Mouse (Mus musculus) left cerebral cortex, adult 9 months (tissue): Measurements from ENCODE around the gene Ap3d1.

Experiments
- DNase-seq, 2 experiments: peaks; one replicate each; pipeline ENCODE4 v3.0.0; 2022; ENCODE audit warnings: low spot score in 2 of 2

The Ap3d1 gene

DNA sequence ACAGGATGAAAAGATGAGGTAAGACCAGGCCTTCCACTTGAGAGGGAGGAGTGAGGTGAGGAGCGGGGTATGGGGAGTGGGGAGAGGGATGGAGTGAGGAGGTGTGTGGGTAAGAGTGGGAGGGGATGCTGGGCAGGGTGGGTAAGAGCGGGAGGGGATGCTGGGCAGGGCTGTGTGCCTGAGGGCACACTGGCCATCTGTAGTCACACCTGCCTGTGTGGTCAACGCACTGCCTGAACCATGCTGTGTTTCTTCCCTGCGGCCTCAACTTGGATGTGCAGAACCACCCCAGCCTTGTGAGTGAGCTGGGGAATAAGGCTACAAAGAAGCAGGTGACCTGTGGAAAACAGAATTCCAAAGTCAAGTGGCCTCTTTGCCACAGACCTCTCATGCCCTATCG is 37.6 kb downstream of the Ap3d1 start:
- DNase-seq: no peak

- no peak for DNase-seq
These were observed 38.4 kb downstream of the Ap3d1 start for GRCm38 (mm10) chr10:80703643-80704042.

DNA sequence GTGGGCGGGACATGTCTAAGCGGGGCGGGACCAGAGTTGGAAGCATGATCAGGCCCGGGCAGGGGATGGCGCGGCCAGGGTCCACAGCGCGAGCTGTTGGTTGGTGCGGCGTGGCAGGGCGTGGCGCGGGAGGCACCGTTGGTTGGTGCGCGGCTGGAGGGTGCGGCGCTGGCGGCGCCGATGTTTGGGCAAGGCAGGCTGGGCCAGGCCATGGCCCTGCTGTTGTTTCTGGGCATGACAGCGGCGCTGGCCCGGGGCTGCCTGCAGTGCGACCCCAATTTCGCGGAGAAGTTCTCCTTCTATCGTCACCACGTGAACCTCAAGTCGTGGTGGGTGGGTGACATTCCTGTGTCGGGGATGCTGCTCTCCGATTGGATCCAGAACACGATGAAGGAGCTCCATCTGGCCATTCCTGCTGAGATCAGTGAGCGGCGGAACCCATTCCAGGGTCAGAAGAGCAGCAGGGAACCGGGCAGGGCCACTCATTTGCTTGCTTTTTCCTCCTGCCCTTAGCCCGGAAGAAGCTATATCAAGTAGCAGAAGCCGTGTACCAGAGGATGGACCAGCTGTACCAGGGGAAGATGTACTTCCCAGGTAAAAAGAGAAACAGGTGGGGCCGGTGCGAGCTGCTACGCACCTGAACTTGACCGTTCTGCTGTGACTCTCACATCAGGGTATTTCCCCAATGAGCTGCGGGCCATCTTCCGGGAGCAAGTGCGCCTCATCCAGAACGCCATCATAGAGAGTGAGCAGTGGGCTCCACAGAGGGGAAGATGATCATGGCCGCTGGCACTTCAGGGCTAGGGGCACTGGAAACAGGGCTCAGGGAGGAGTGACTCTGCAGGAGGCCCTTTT is 39.3 kb downstream of the Ap3d1 start:
- peak; percentile 93 to 97 for DNase-seq

GRCm38 (mm10) chr10:80701721-80702535 is 40.1 kb downstream of the Ap3d1 start, which contains the start of the genes Mob3a and Izumo4:
Gene Mob3a (minus strand): TSS chr10:80701977.
Gene Izumo4 (plus strand): TSS chr10:80702184.
- peak; percentile 99 for DNase-seq

DNA sequence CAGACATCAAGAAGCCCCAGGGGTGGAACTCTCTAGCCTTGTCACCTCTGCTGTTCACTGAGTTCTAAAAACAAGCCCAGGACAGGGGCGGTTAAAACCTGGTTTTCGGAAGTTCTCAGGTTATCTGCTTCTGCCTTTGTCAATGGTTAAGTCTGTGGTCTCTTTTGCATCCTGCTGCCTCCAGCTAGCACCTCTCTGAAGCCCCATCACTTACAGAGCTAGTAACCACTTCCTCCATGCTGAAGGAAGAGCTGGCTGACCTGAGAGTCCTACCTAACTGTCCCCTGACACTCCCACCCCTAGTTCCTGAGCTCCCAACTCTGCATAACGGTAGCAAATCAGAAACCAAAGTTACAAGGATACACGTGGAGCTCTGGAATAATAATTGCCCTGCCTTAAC is 41.3 kb downstream of the Ap3d1 start:
- DNase-seq: no peak

DNA sequence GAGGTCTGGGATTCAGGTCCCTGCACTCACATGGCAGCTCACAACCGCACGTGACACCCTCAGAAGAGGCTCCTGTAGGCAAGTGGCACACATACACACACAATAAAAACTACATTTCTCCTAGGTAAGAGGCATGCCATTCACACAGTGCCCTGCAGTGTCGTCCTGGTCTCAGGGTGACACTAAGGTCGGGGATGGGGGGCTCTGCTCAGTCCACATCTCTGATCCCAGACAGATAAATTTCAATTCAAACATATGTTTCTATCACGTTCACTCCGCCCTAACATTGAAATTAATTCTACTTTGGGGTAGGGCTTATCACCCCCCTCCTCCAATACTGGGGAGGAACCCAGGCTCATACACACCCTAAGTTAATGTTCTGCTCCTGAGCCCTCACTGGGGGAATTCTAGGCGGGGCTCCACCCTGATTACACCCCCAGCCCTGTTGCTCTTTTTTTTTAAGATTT is 42.0 kb downstream of the Ap3d1 start:
- DNase-seq: no peak

DNA sequence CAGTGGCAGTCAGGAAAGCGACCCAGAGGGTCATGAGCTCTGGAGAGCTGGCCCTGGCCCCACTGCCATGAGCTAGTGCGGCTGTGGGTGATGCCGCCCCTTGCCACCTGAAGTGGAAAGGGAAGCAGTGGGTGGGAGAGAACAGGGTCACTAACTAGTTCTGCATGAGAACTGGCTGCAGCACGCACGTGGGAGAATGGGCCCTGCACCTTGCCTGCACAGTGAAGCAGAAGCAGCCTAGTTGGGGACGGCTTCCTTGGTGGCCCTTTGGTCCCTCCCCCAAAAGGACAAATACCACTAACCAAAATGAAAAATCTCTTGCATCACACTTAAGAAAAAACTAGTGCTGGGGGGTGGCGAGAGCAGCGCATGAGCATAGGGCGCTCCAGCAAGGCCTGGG is 43.5 kb downstream of the Ap3d1 start:
- DNase-seq: no peak

- no peak for DNase-seq
These were observed 44.3 kb downstream of the Ap3d1 start for GRCm38 (mm10) chr10:80697812-80698211.

DNA sequence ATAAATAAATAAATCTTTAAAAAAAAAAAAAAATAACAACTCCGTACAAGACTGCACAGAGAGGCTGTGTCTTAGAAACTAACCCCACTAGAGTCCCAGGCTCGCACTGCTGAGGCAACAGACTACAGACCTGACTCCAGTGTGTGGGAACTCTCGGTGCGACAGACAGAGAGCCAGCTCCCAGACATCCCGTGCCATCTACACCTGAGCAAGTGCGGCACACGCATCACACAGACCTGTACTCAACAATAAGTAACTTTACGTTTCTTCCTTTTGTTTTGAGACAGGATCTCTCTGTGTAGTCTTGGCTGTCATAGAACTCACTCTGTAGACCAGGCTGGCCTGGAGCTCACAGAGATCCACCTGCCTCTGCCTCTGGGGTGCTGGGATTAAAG is 44.7 kb downstream of the Ap3d1 start:
- DNase-seq: no peak

GRCm38 (mm10) chr10:80696502-80697392 is 45.3 kb downstream of the Ap3d1 start:
- DNase-seq: no peak

DNA sequence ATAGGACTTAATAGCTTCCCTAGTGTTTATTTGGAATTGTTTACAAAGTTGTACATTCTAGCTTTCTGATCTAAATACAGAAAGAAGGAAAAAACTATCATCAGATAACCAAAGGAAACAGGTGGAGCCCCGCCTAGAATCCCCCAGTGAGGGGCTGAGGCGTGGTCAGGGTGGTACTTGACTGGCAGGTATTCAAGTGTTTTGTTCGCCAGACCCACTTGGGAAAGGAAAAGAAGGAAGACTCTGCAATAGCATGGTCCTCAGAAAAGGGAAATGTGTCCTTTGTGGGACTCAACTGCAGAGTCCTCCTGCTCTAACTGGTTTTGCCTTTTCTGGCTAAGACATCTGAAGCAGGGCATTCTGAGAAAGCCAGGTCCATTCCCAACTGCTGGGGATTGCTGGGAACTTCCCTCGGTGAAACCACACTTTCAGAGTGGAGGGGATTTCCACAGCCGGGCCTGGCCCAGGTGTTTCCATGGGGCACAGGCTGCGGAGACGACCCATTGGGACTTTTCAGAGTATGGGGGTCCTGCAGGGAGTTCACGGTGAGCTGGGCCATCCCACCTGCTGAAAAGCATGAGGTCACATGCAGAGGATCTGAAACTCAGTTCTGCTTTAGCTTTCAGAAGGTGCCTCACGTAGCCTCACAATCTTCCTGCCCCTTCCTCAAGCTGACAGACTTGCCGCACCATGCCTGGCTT is 46.1 kb downstream of the Ap3d1 start:
- no peak for DNase-seq

- DNase-seq: peak in 1 of 2 experiments; percentile 37
These were observed 46.9 kb downstream of the Ap3d1 start for GRCm38 (mm10) chr10:80695186-80695585.

DNA sequence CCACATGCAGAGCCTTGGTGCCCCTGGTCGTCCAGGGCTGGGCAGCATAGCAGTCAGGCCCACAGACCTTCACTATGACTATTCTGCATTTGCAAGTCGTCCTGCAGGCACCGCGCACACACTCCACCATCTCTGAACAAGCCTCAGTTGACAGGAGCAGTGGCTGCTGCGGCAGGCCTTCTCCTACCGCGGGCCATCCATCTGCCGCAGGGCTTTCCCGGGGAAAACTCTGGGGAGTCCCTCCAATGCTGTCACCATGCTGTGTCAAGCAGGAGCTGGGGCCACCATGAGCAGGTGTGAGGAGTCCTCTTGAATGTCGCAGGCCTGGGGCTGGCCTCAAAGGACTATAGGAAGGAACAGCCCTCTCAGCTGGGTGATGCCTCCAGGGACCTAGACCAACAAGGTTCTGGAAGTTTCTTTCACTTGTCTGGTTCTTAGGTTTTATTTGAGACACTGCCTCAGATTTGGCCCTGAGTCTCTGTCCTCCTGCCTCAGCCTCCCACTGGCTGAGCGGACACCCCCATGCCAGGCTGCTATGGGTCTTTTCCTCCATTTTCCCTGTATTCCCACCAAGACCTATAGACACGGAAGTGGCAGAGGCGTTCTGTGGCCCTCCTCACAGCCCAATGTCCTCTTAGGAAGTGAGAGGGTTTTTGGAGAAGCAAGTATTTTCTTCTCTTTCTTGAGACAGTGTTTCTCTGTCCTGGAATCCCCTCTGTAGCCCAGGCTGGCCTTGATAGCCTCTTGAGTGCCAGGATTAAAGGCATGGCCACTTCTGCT is 47.7 kb downstream of the Ap3d1 start:
- no peak for DNase-seq

DNA sequence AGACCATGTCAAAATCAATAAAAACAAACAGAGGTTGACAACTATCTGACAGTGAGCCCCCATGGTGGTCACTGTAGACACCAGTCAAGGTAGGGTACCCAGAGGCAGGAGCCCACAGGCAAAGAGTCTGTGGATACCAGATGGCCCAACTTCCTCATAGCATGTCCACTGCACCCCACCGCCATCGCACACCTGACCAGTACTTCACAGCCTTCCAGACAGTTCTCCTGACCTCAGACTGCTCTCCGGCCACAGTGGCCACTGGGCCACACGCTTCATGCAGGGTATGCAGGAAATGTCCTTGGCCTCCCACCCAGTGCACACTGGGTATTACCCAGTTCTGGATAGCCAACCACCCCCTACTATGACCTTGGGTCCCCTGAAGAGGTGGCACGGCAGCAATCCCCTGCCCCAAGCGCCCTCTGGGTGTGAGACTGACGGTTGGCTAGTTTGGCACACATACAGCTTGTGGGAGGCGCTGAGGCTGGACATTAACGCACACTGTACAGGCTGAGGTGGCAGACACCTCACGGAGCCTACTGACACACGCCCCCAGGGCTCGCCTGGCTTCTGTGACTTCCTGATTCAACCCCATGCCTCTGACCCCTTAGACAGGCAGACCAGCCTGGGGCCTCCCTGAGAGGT is 48.5 kb downstream of the Ap3d1 start:
- no peak for DNase-seq

- DNase-seq: no peak
These were observed 49.6 kb downstream of the Ap3d1 start for GRCm38 (mm10) chr10:80692249-80693165.

DNA sequence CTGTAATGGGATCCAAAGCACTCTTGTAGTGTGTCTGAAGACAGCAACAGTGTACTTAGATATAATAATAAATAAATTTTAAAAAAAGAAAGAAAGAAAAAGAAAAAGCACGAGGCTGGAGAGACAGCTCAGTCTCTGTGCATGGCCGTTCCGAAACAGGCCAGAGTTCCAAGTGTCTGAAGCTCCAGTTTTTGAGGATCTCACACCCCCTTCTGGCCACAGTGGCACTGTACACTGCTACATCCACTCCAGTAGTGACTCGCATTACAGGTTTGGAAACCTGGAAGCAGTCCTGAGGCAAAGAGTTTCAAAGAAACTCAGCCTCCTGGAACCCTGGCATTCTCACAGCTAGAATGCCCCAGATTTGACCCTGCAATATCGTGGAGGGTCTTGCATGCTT is 54.2 kb downstream of the Ap3d1 start:
- DNase-seq: peak in 1 of 2 experiments; percentile 59

GRCm38 (mm10) chr10:80686617-80687016 is 55.4 kb downstream of the Ap3d1 start:
- no peak for DNase-seq

DNA sequence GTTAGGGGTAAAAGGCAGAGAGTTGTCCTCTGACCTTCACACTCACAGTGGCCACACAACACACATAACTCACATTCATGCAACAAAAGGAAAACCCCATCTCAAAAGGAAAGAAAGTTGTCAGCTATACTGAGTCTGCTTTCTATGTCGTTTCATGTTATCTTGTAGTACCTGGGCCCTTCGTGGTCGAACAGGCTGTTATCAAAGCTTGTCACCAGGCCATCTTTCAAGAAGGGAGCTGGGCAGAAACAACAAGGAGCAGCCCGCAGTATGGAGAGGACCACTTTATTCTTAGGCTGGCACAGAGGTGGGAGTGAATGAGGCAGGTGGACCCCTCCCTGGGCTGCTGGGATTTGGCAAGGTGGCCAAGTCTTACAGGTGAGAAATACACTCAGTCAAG is 57.1 kb downstream of the Ap3d1 start:
- no peak for DNase-seq

- peak in 1 of 2 experiments; percentile 50 for DNase-seq
These were observed 57.9 kb downstream of the Ap3d1 start for GRCm38 (mm10) chr10:80684214-80684613.
